In the genomic region with DNA sequence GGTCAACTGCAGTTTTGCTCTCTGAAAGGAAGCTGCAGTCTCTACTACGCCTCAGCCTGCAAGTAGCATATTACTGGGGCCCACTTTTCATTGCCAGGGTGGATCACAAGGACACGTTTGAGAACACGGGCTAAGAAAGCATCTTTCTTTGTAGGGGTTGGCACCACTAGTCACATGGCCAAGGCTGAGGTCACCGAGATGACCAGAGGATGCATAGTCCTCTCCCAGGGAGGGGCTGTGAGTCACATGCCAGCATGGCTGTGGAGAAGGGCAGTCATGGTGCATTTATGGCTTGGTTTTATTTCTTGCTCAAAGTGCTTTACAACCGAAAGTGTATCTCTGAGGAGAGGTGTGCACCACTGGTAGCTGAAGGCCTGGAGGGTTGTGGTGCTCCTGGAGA, we compare ENCODE assay signal across 17 mouse cellular contexts.
DNase-seq lines count a peak whose midpoint lies in the region; ATAC-seq and TF ChIP-seq lines count a peak whose summit lies in the region.
"Had no signal": no experiment of that assay in that cellular context is flagged by ENCODE, and none has a peak within 500 bp of the region (broad histone marks: within the 10 kb centered on the region; RNA-seq: fewer than 3 reads in every experiment).

No protein-coding gene starts in this region.

- peak overlapping the region; percentile 45; the same call in 1 of the 2 replicates for H3K27ac ChIP-seq in forebrain, postnatal 0 days (ENCODE audit: low read depth, low read length)
- H3K27ac ChIP-seq in forebrain, embryonic 10.5 days = no peak overlapping the region
- peak overlapping the region; percentile 6; the same call in 1 of the 2 replicates for H3K27ac ChIP-seq in limb, embryonic 13.5 days
- no peak overlapping the region for H3K27ac ChIP-seq in limb, embryonic 10.5 days
- peak overlapping the region; percentile 82 for H3K27ac ChIP-seq in embryonic facial prominence, embryonic 13.5 days
- H3K27ac ChIP-seq in olfactory bulb, adult 2 months (ENCODE audit: insufficient read depth, low read depth, low read length) = peak overlapping the region; percentile 88
- H3K27ac ChIP-seq: hindbrain, postnatal 0 days; kidney, postnatal 0 days; lung, embryonic 15.5 days; midbrain, embryonic 13.5 days; neural tube, embryonic 13.5 days; stomach, embryonic 15.5 days had no signal

- no peaks in the 10 kb centered on the region for H3K27me3 ChIP-seq in forebrain, postnatal 0 days (ENCODE audit: insufficient read depth, low read length)
- no peaks in the 10 kb centered on the region for H3K27me3 ChIP-seq in forebrain, embryonic 10.5 days (ENCODE audit: poor library complexity, severe bottlenecking)
- no peaks in the 10 kb centered on the region for H3K27me3 ChIP-seq in limb, embryonic 13.5 days
- no peaks in the 10 kb centered on the region for H3K27me3 ChIP-seq in limb, embryonic 10.5 days (ENCODE audit: low read depth, poor library complexity, severe bottlenecking)
- H3K27me3 ChIP-seq in embryonic facial prominence, embryonic 13.5 days = no peaks in the 10 kb centered on the region
- H3K27me3 ChIP-seq: lung, embryonic 15.5 days; midbrain, embryonic 13.5 days; neural tube, embryonic 13.5 days; stomach, embryonic 15.5 days had no signal

- no peak for TF ChIP-seq CTCF in forebrain, postnatal 0 days (IDR thresholded peaks at IDR 0.05; ENCODE audit: low read depth)
- TF ChIP-seq CTCF in olfactory bulb, adult 2 months (IDR thresholded peaks at IDR 0.05; ENCODE audit: insufficient read depth, low read depth, low read length) = no peak

- H3K36me3 ChIP-seq in forebrain, postnatal 0 days (ENCODE audit: insufficient read depth) = peaks cover 24% of the 10 kb centered on the region
- peaks cover 41% of the 10 kb centered on the region for H3K36me3 ChIP-seq in forebrain, embryonic 10.5 days (replicated peaks)
- H3K36me3 ChIP-seq in limb, embryonic 13.5 days = peaks cover 31% of the 10 kb centered on the region
- peaks cover 7% of the 10 kb centered on the region; the same call in 1 of the 2 replicates for H3K36me3 ChIP-seq in limb, embryonic 10.5 days
- H3K36me3 ChIP-seq in embryonic facial prominence, embryonic 13.5 days = peaks cover 27% of the 10 kb centered on the region

- H3K9me3 ChIP-seq in forebrain, postnatal 0 days (ENCODE audit: low read length) = no peaks in the 10 kb centered on the region
- H3K9me3 ChIP-seq in forebrain, embryonic 10.5 days = no peaks in the 10 kb centered on the region
- H3K9me3 ChIP-seq in limb, embryonic 13.5 days = peaks cover 7% of the 10 kb centered on the region; the same call in 1 of the 2 replicates
- H3K9me3 ChIP-seq in limb, embryonic 10.5 days (replicated peaks) = no peaks in the 10 kb centered on the region
- H3K9me3 ChIP-seq in embryonic facial prominence, embryonic 13.5 days = no peaks in the 10 kb centered on the region
- H3K9me3 ChIP-seq: lung, embryonic 15.5 days; midbrain, embryonic 13.5 days; neural tube, embryonic 13.5 days; stomach, embryonic 15.5 days had no signal

- H3K4me1 ChIP-seq in forebrain, postnatal 0 days (ENCODE audit: insufficient read depth) = no peaks in the 10 kb centered on the region
- H3K4me1 ChIP-seq in forebrain, embryonic 10.5 days = peaks cover 2% of the 10 kb centered on the region
- peaks cover 11% of the 10 kb centered on the region; the same call in 1 of the 2 replicates for H3K4me1 ChIP-seq in limb, embryonic 13.5 days
- H3K4me1 ChIP-seq in limb, embryonic 10.5 days = peaks cover 5% of the 10 kb centered on the region; the same call in 1 of the 2 replicates
- peaks cover 35% of the 10 kb centered on the region for H3K4me1 ChIP-seq in embryonic facial prominence, embryonic 13.5 days
- peaks cover 16% of the 10 kb centered on the region for H3K4me1 ChIP-seq in olfactory bulb, adult 2 months (ENCODE audit: control insufficient read depth, insufficient read depth, low read length)
- H3K4me1 ChIP-seq: lung, embryonic 15.5 days; stomach, embryonic 15.5 days had no signal

- DNase-seq in forebrain, postnatal 0 days = no peak
- DNase-seq in forebrain, embryonic 10.5 days (ENCODE audit: extremely low spot score, low spot score) = no peak
- no peak for DNase-seq in limb, embryonic 10.5 days (ENCODE audit: low spot score)
- DNase-seq in spleen, adult 12 weeks (ENCODE audit: low spot score) = no peak
- DNase-seq in spleen, postnatal 4 days (ENCODE audit: low spot score in 2 of 2) = no peak
- DNase-seq: gastrocnemius, postnatal 14 days; left cerebral cortex, postnatal 4 days; thymus, postnatal 36 days had no signal

- TF ChIP-seq POLR2A in olfactory bulb, adult 2 months (IDR thresholded peaks at IDR 0.05; ENCODE audit: insufficient read depth, low read depth, low read length) = no peak

- H3K4me3 ChIP-seq in forebrain, postnatal 0 days (ENCODE audit: low read depth, low read length) = no peak overlapping the region
- no peak overlapping the region for H3K4me3 ChIP-seq in forebrain, embryonic 10.5 days
- H3K4me3 ChIP-seq in limb, embryonic 13.5 days = no peak overlapping the region
- H3K4me3 ChIP-seq in limb, embryonic 10.5 days = no peak overlapping the region
- H3K4me3 ChIP-seq in embryonic facial prominence, embryonic 13.5 days = no peak overlapping the region
- H3K4me3 ChIP-seq in olfactory bulb, adult 2 months (ENCODE audit: insufficient read depth, low read depth, low read length) = no peak overlapping the region
- H3K4me3 ChIP-seq: lung, embryonic 15.5 days; midbrain, embryonic 13.5 days; neural tube, embryonic 13.5 days; stomach, embryonic 15.5 days had no signal

- no peak overlapping the region for H3K4me2 ChIP-seq in forebrain, postnatal 0 days (ENCODE audit: low read depth)
- H3K4me2 ChIP-seq in limb, embryonic 13.5 days (replicated peaks) = no peak overlapping the region
- H3K4me2 ChIP-seq in embryonic facial prominence, embryonic 13.5 days = no peak overlapping the region
- H3K4me2 ChIP-seq: lung, embryonic 15.5 days; midbrain, embryonic 13.5 days; neural tube, embryonic 13.5 days; stomach, embryonic 15.5 days had no signal

- no peak overlapping the region for H3K9ac ChIP-seq in forebrain, postnatal 0 days
- no peak overlapping the region for H3K9ac ChIP-seq in limb, embryonic 13.5 days
- no peak overlapping the region for H3K9ac ChIP-seq in embryonic facial prominence, embryonic 13.5 days
- H3K9ac ChIP-seq: lung, embryonic 15.5 days; midbrain, embryonic 13.5 days; neural tube, embryonic 13.5 days; stomach, embryonic 15.5 days had no signal

- 85% methylated on average over 5 of the region's 5 CpGs for WGBS in forebrain, postnatal 0 days
- WGBS in forebrain, embryonic 10.5 days = 92% methylated on average over 5 of the region's 5 CpGs
- WGBS in limb, embryonic 13.5 days = 69% methylated on average over 5 of the region's 5 CpGs
- 77% methylated on average over 5 of the region's 5 CpGs for WGBS in limb, embryonic 10.5 days
- WGBS in embryonic facial prominence, embryonic 13.5 days = 79% methylated on average over 5 of the region's 5 CpGs
- WGBS in olfactory bulb, adult 2 months = 55% methylated on average over 5 of the region's 5 CpGs

- no peak for ATAC-seq in forebrain, postnatal 0 days
- ATAC-seq in limb, embryonic 13.5 days (ENCODE audit: low FRiP score, low read depth) = no peak
- ATAC-seq in embryonic facial prominence, embryonic 13.5 days (ENCODE audit: insufficient number of reproducible peaks, insufficient read depth, low FRiP score, low TSS enrichment, low read depth) = no peak
- ATAC-seq: hindbrain, postnatal 0 days; midbrain, embryonic 13.5 days had no signal

Comparison
In these comparisons a context has a peak if more than half of its experiments do, and no peak if none do; other contexts are left out.
1. H3K27ac ChIP-seq: peak in forebrain, postnatal 0 days (single experiment), limb, embryonic 13.5 days (single experiment), embryonic facial prominence, embryonic 13.5 days (single experiment) and olfactory bulb, adult 2 months (single experiment); none in forebrain, embryonic 10.5 days (single experiment) and limb, embryonic 10.5 days (single experiment).